Mouse (Mus musculus): ENCODE data around the gene 4933430I17Rik.

The 4933430I17Rik gene

GRCm38 (mm10) chr4:62503374-62503970, 21.7 kb upstream of the 4933430I17Rik start, which contains the start of gene Hdhd3:
TSS of gene Hdhd3 (minus strand) at chr4:62503467.
- DNase-seq (ENCODE audit: low spot score in 2 of 2): no peak

GRCm38 (mm10) chr4:62505991-62506390, 19.2 kb upstream of the 4933430I17Rik start:
- DNase-seq (ENCODE audit: low spot score in 2 of 2): no peak

DNA sequence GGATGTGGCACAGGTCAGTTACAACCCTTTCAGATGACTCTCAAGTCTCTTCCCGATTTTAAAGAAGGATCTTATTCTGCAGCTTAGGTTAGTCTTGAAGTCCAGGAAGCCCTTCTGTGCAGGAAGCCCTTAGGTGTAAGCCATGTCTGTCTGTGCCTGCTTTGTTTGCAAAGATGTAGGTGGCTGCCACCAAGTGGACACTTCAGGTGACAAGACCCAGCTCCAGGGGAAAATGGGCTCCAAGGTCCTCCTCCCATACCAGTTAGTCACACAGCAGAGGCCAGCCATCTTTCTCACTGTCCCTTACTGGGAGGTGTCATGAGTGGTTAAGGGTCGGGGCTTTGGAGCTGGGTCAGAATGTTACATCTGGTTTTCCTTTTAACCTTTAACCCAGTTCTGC, 18.4 kb upstream of the 4933430I17Rik start:
- DNase-seq (ENCODE audit: low spot score in 2 of 2): no peak

DNA sequence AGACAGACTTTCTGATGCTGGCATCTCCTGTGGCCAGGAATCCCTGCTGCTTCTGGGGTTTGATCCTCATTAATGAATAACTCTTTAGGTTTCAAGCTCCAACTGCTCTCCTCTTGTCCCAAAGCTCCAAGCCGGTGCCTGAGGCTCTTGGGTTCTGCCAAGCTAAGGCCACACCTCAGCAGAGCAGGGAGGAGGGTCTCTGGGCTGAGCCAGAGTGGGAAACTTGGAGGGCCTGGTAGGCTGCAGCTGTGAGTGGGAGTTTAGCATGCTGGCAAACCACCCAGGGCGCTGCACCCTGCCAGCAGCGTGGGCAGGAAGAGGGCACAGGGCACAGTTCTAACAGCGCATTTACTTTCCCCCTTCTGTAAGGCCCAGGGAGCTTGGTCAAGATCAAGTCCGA, 16.3 kb upstream of the 4933430I17Rik start:
- no peak for DNase-seq (ENCODE audit: low spot score in 2 of 2)

DNA sequence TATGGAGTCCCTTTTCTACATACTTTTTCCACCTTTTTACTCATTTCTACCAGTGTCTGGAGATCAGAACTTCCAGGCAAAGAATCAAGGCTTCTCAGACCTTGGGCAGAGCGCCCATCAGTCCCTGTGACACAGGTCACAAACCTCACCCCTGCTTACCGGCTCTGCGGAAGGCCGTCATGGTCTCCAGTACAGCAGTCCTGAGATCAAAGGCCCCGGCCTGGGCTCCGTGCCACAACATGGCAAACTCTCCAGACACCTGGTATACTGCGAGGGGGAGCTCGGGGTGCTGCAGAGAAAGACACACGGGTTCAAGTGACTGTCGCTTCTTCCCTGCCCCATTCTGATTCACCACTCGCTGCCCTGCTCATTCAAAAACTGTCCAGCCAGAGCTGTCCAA, 15.2 kb upstream of the 4933430I17Rik start:
- DNase-seq (ENCODE audit: low spot score in 2 of 2): no peak

DNA sequence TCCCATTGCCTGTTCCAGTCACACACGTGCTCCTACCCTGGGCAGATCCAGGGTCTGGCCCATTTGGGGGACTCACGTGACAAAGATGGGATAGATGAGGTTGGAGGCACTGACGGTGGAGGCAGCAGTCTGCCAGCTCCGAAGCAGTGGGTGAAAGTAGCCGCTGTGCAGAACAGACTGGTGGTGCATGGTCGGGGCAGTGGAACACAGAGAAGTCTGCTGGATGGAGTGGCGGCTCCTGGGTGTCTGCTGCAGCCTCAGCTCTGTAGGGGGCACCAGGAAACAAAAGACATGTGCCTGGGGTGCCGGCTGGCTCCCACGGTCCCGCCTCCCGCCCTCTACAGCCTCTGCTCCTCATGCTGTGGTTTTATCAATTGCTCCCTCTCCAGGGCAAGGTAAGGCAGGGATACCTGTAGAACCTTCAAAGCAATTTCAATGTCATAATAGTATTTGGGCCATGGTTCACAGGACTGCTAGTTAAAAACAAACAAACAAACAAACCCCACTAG, 11.1 kb upstream of the 4933430I17Rik start:
- DNase-seq (ENCODE audit: low spot score in 2 of 2): no peak

DNA sequence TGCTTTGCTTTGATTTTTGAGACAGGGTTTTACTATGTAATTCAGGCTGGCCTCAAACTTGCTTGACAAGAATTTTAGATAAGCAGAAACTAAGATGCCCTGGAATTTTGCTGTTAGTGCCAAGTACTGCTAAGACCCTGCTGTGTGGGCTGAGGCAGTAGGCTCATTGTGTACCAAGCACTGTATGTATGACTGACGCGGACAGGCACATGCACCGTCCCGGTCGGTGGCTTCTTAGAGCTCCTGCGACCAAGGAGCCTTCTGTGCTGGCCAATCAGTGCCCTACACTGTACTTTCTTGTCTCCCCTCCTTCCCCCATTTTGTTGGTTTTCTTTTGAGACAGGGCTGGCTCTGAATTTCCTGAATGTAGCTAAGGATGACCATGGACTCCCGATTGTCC, 10.2 kb upstream of the 4933430I17Rik start:
- no peak for DNase-seq (ENCODE audit: low spot score in 2 of 2)

DNA sequence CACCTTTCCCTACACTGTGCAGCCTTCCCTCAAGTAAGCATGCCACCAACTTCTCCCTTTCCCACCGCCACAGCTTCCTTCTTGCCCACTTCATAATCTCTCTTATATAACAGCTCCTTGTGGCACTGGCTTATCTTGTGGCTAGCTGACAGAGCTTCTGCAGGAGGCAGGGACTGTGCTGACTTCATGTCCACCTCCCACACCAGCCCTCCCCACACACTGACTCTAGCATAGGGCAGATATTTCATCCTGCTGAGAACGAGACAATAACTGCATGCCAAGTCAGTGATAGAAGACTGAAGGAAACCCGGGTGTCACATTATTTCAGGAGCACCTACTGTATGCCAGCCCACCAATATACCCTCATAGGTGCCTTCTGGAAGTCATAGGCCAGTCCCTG, 9.7 kb upstream of the 4933430I17Rik start:
- DNase-seq (ENCODE audit: low spot score in 2 of 2): no peak

GRCm38 (mm10) chr4:62516079-62516478, 9.1 kb upstream of the 4933430I17Rik start:
- DNase-seq (ENCODE audit: low spot score in 2 of 2): no peak

GRCm38 (mm10) chr4:62516579-62516978, 8.6 kb upstream of the 4933430I17Rik start:
- no peak for DNase-seq (ENCODE audit: low spot score in 2 of 2)

GRCm38 (mm10) chr4:62517046-62517445, 8.1 kb upstream of the 4933430I17Rik start:
- no peak for DNase-seq (ENCODE audit: low spot score in 2 of 2)

- no peak for DNase-seq (ENCODE audit: low spot score in 2 of 2)
Measured at GRCm38 (mm10) chr4:62517538-62518415, 7.4 kb upstream of the 4933430I17Rik start.

- DNase-seq (ENCODE audit: low spot score in 2 of 2): no peak
Measured at GRCm38 (mm10) chr4:62518416-62519121, 6.6 kb upstream of the 4933430I17Rik start.

DNA sequence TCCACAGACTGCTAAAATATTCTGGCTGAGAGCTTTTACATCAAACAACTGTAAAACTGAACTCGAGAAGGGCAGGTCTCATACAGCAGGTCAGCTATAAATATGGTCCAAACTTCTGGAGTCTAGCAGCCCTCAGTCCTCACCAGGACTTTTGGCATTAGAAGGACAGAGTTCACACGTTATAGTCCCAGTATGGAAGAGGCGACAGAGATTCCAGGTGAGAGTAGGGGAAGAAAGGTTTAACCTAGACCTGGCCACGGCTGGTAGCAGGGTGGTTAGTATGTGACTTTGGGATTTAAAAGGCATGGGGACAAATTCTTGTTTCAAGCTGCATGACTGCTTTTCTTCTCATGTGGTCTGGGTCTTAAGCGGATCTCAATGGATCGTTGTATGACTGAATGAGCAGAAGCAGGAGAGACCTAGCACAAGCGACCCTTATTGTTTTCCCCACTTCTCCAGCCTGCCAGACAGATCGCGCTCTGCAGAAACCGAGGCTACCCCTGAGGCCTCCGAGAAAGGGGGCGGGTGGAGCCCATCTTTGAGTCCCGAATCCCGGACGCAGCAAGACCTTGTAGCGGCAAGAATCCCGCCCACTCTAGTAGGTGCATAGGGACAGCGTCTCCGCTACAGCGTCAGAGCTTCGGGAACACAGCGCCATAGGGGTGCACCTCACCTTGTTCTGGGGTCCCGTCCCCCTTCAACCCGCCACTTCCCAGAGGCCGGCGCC, 5.9 kb upstream of the 4933430I17Rik start:
- DNase-seq (ENCODE audit: low spot score in 2 of 2): peak in 1 of 2 experiments; percentile 33

DNA sequence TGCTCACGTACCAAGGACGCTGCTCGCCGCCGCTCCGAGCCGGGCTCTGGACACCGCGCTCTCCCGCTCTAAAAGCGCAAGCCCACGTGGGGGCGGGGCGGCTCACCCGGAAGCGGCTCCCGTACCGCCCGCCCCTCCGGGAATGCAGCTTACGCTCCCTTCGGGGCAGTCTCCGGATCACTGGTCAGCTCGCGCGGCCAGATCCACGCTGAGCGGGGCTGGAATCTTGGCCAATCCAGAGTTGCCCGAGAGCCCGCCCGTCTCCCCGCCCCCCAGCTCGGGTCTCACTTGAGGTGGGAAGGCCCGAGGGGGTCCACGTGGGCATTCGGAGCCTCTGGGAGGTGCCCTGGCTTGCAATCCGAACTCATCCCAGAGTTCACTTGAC, 5.3 kb upstream of the 4933430I17Rik start, which contains the start of gene Alad:
TSS of gene Alad (minus strand) at position 70 of the 385 bp plus-strand sequence.
- peak; percentile 51 to 70 for DNase-seq (ENCODE audit: low spot score in 2 of 2)

GRCm38 (mm10) chr4:62520892-62521400, 4.2 kb upstream of the 4933430I17Rik start:
- no peak for DNase-seq (ENCODE audit: low spot score in 2 of 2)

DNA sequence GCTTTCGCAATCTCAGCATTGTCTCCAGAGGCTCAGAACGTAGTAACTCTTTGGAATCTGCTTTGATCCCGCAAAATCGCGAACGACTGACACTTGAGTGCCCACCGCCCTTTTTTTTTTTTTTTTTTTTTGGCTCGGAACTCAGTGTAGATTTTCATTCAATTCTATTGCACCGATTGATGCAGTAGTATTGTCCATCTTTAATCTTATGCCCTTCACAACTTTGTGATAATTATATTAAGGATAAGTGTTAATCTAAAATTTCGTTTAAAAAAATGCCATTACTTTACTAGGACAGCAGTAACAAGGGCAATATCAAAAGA, 281 bp downstream of the 4933430I17Rik start:
- DNase-seq (ENCODE audit: low spot score in 2 of 2): no peak

DNA sequence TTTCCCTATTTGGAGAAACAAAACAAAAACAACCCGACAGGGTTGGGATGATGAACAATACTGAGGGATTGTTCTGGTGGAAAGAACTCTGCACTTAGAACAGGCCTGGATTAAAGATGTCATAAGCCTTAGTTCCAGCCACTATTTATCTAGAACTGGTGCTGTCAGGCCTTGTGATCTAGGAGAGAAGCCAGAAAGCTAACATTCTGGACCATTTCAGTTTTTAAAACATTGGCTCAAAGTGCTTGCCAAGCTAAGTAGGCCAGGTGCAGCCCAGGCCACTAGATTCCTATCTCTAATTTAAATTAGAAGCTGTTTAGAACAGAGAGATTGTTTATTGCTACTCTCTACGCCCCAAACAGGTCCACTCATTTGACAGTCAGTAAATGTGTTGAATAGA, 1.1 kb downstream of the 4933430I17Rik start:
- no peak for DNase-seq (ENCODE audit: low spot score in 2 of 2)

DNA sequence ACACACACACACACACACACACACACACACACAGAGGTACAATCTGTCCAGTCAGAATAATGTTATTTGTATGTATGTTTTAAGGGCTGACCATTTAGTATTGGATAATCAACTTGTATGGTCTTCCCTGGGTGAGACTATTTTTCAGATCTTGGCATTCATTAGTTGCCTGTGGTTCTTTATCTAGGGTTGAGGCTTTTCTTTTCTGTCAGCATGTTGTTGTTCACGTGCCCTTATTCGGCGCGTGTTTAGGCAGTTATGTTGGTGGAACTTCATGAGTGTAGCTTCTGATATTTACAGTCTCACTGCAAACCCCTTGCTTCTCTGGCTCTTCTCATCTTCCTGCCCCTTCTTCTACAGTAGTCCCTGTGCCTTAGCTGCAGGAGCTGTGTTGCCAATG, 2.5 kb downstream of the 4933430I17Rik start:
- DNase-seq (ENCODE audit: low spot score in 2 of 2): no peak

DNA sequence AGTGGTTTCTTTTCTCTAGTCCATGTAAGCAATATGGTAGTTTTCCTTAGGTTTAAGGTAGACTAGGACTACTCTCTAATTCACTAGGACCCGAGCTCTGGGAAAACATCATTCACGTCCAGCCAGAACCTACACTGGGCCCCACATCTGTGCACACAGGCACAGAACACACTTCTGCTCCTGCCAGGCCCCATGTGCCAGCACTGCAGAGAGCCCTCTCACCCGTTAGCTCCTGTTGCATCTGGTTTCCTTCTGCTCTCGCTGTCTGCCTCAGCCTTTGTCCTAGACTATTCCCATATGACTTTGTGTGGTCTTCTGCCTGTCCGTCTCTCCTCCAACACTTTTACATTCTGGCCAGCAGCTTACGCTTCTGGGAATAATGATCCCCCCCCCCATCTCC, 8.6 kb downstream of the 4933430I17Rik start:
- DNase-seq (ENCODE audit: low spot score in 2 of 2): no peak

DNA sequence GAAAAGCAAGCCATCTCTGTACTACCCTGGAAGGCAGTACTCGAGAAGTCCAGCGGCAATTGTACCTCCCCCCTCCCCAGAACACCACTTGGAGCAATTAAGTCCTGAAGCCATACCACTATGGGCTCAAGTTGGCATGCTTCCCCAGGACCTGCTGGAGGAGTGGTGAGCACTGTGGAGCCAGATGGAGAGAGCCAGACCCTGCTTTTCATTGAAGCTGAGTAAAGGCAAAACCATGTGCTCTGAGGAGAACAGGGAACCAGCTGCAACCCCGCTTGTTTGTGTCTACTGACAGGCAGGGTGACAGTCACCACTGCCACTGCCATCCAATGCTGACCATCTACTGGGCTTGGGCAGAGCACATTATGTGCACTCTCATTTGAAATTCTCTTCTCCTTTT, 16.6 kb downstream of the 4933430I17Rik start:
- DNase-seq (ENCODE audit: low spot score in 2 of 2): no peak

DNA sequence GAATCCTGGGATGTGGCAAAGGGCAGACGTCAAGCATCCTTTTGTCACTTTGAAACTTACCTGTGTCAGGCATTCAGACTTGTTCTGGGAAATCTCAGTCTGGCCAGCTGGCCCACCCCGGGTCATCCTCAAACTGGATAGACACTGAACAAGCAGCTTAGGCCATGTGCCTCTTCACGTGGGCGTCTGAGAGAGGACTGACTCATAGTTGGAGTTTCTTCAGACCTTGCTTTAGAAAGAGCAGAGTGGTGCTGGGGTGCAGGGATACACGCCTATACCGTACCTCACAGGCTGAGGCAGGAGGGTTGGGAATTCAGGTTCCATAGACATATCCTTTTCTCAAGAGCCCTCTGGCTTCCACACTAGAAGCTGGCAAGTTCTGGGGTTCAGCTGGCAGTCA, 18.6 kb downstream of the 4933430I17Rik start:
- DNase-seq (ENCODE audit: low spot score in 2 of 2): no peak
